Mouse (Mus musculus) cerebellum, postnatal 10 days (tissue): ENCODE data around the gene Apod.

Experiments
- DNase-seq, 2 experiments: peaks; one replicate each; pipeline ENCODE4 v3.0.0; 2021; ENCODE audit warnings: mixed read lengths in 2 of 2

Apod gene

DNA sequence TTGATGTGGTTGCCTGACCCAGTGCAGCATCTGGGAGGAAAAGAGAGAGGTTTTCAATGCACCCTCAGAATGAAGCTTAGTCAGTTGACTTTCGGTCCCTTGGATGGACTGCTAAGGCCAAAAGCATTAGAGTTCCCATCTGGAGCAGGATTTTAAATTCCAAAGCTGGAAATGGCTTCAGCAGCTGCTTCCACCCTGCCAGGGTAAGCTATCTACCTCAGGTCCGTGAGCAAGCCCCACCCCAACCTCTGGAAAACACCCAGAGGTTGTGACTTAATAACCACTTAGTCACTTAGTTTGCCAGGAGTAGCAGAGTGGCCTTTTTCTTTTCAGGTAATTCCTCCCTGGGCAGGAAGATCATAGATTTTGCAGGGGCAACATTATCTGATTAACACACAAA lies 36.5 kb downstream of the Apod start:
- no peak for DNase-seq

DNA sequence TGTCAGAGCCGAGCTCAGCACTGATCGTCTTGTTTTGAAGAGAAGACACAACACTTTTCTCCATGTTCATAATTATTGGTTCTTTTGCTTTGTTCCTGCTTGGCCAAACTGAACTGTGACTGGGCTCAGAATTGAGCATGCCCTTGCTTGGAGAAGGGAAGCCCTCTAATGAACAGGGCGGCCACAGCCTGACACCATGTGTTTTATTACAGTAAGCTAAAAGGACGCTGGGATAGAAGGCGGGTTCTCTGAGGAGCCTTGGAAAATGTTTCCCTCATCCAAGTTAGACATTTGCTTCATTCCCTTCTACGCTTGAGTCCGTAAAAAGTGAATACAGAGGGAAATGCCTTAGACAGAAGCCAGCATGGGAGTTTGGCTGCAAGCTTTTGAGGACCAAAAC lies 37.6 kb downstream of the Apod start:
- DNase-seq, result no peak

GRCm38 (mm10) chr16:31276539-31276938 lies 38.1 kb downstream of the Apod start:
- peak; percentile 75 to 81 for DNase-seq

GRCm38 (mm10) chr16:31274674-31275460 lies 39.7 kb downstream of the Apod start, which contains the start of gene Ppp1r2:
Gene Ppp1r2, minus strand, starts transcription at chr16:31275277.
- DNase-seq, result peak; percentile 96 to 97

GRCm38 (mm10) chr16:31274084-31274483 lies 40.5 kb downstream of the Apod start:
- DNase-seq, result peak in 1 of 2 experiments; percentile 30

DNA sequence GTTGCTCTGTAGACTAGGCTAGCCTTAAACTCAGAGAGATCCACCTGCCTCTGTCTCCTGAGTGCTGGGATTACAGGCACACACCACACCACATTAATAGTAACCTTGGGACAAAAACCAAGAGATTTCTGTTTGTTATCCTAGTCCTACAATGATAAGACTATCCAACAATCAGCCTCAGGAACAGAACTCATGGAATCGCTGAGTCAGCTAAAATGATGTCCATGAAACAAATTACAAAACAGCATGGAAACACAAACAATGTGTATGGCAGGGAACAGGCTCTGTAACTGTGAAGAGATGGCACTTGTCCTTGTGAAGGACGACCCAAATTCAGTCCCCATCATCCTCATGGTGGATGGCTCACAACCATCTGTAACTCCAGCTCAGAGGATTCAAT lies 47.9 kb downstream of the Apod start:
- DNase-seq, result no peak

GRCm38 (mm10) chr16:31256151-31256550 lies 58.5 kb downstream of the Apod start:
- no peak for DNase-seq

- DNase-seq, result no peak
Measured at GRCm38 (mm10) chr16:31255685-31256084, 58.9 kb downstream of the Apod start.

DNA sequence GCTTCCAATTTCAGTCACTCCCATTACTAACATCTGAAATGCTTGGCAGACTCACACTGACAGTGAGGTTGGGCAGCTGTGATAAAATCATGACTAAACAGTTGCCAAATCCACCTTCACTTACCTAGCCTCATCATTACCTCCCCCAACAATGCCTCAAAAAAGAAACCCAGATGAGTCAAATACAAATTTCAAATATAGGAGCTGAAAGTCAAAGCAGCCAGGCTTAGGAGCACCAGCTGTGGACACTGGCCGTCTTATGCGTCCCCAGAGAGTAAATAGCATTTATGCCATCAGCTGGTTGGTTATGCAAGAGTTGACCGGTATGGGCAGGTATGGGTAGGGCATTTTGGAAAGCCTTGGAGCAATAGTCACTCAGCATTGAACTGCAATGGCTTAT lies 65.2 kb downstream of the Apod start:
- no peak for DNase-seq

GRCm38 (mm10) chr16:31248717-31249116 lies 65.9 kb downstream of the Apod start:
- DNase-seq, result no peak

DNA sequence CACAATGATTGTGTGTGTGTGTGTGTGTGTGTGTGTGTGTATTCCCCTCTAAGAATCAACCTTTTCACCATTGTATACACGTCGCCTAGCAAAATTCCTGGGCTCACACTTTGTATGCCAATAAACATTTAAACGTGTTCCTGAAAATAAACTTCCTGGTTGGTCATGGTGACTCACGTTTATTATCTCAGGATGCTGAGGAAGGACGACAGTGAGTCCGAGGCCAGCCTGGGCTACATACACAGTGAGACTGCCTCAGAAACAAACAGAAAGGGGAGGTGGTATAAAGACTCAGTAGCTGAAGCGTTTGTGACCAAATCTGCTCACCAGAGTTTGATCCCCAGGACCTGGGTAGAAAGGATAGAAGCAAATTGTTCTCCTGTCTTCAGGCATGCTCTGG lies 67.2 kb downstream of the Apod start:
- DNase-seq, result no peak
